Mouse (Mus musculus) hindbrain, postnatal 0 days (tissue): ENCODE measurements around the gene Jmjd1c. TPM values are rescaled to one million over a fixed set of nuclear protein-coding genes. Genes with fewer than 3 reads are reported as not detected.

Source experiments
- ATAC-seq: fragments of 200-750 bp; cut with Nextera tagmentation; 2 replicates; pipeline ENCODE4 v1.8.0; 2017; ENCODE audit warnings: mild to moderate bottlenecking, moderate TSS enrichment, moderate library complexity
- DNase-seq: peaks from one replicate; pipeline ENCODE4 v3.0.0-alpha.2; 2015; ENCODE audit warnings: low spot score
- H3K27ac ChIP-seq: fragments of 300-500 bp; sonication (generic); 2 replicates; pipeline ENCODE4 v1.5.1; 2014; ENCODE audit warnings: mild to moderate bottlenecking
- H3K27me3 ChIP-seq: fragments of 300-500 bp; sonication (generic); 2 replicates; pipeline ENCODE4 v1.6.1; 2014; ENCODE audit warnings: low read length, mixed read lengths; ENCODE audit not compliant: insufficient read depth
- H3K36me3 ChIP-seq: fragments of 300-500 bp; sonication (generic); 2 replicates; pipeline ENCODE4 v1.6.1; 2014; ENCODE audit warnings: low read length, mixed read lengths; ENCODE audit not compliant: insufficient read depth
- H3K4me1 ChIP-seq: fragments of 300-500 bp; sonication (generic); 2 replicates; pipeline ENCODE4 v1.6.1; 2014; ENCODE audit warnings: antibody characterized with exemption, low read length, mixed read lengths; ENCODE audit not compliant: insufficient read depth
- H3K4me2 ChIP-seq: fragments of 300-500 bp; sonication (generic); 2 replicates; pipeline ENCODE4 v1.6.1; 2014; ENCODE audit warnings: low read depth, mild to moderate bottlenecking, low read length, moderate library complexity, mixed read lengths
- H3K4me3 ChIP-seq: fragments of 300-500 bp; sonication (generic); 2 replicates; pipeline ENCODE4 v1.5.1; 2014; ENCODE audit warnings: low read length
- H3K9ac ChIP-seq: fragments of 300-500 bp; sonication (generic); replicated peaks from 2 replicates; pipeline ENCODE4 v1.6.1; 2014; ENCODE audit warnings: mild to moderate bottlenecking, low read length, moderate library complexity, mixed read lengths
- H3K9me3 ChIP-seq: fragments of 300-500 bp; sonication (generic); 2 replicates; pipeline ENCODE4 v1.6.1; 2016; ENCODE audit warnings: low read length, mixed read lengths
- CTCF ChIP-seq: IDR thresholded peaks from 2 replicates; pipeline ENCODE4 v1.5.1; 2016; ENCODE audit warnings: antibody characterized with exemption, control low read depth, low read depth
- WGBS: fragments of 180-500 bp; shearing (Covaris S2); extraction: QIAGEN DNeasy Blood & Tissue Kit; methylation state at CpG from one replicate; pipeline ENCODE4 v1.1.7; 2014; 5-methylcytosine and 5-hydroxymethylcytosine counted together
- polyA plus RNA-seq: library from polyadenylated mRNA; unstranded; fragments of >200 nt; fragmentation: Nextera tagmentation; extraction: Ambion mirVana; gene quantifications from 2 replicates; pipeline ENCODE4 v1.2.1, GENCODE M21; 2015
- total RNA-seq: library from RNA; depleted of rRNA; stranded (reverse); fragments of >200 nt; gene quantifications from 2 replicates; pipeline ENCODE4 v1.2.3, GENCODE M21; 2014

The Jmjd1c gene
- total and polyA plus RNA-seq, 2 experiments from 2014 or later: 45.4 to 54.1 TPM

- Histone ChIP-seq H3K27me3 (no peaks in the 10 kb centered on the region), H3K4me1 (no peaks in the 10 kb centered on the region; the same call in 1 of the 2 replicates), H3K9ac (no peak overlapping the region), H3K9me3 (no peaks in the 10 kb centered on the region), H3K4me2 (no peak overlapping the region), H3K36me3 (peaks cover 30% of the 10 kb centered on the region), H3K4me3 (no peak overlapping the region), H3K27ac (no peak overlapping the region)
- ATAC-seq: no peak
- DNase-seq: peak; percentile 30
- 61% methylated on average over 4 of the region's 4 CpGs for WGBS
- no peak for TF ChIP-seq CTCF
Measured at GRCm38 (mm10) chr10:67220251-67220650, 124.3 kb downstream of the Jmjd1c start.

DNA sequence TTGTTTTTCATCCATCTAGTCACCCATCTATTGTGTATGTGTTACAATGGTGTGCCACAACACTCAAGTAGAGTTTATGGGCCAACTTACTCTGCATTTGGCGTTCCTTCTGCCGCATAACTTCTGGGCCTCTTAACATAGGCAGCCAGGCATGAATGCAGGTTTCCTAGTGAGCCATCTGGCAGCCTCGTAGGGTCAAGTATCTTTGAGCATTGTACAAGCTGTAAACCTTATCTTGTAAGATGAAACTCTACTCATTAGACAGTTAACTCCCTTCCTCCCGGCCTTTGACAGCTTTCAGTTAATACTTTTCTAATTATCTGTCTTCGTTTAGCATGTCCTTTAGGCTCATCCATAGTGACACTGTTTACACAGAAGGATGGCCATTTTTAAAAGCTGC, 125.4 kb downstream of the Jmjd1c start:
- Histone ChIP-seq H3K4me2 (no peak overlapping the region), H3K27me3 (no peaks in the 10 kb centered on the region), H3K9me3 (no peaks in the 10 kb centered on the region), H3K4me3 (no peak overlapping the region), H3K27ac (no peak overlapping the region), H3K4me1 (no peaks in the 10 kb centered on the region; the same call in 1 of the 2 replicates), H3K36me3 (peaks cover 38% of the 10 kb centered on the region), H3K9ac (no peak overlapping the region)
- no peak for TF ChIP-seq CTCF
- 40% methylated on average over 5 of the region's 5 CpGs for WGBS
- DNase-seq: peak; percentile 21
- ATAC-seq: no peak

GRCm38 (mm10) chr10:67223942-67224341, 128.0 kb downstream of the Jmjd1c start:
- H3K36me3 ChIP-seq: peaks cover 34% of the 10 kb centered on the region

GRCm38 (mm10) chr10:67225528-67225927, 129.6 kb downstream of the Jmjd1c start:
- H3K4me1 ChIP-seq: no peaks in the 10 kb centered on the region; the same call in 1 of the 2 replicates
- no peak for TF ChIP-seq CTCF

More at GRCm38 (mm10) chr10:67223942-67224341, 128.0 kb downstream of the Jmjd1c start:
- no peaks in the 10 kb centered on the region; the same call in 1 of the 2 replicates for H3K4me1 ChIP-seq
- H3K27me3 ChIP-seq: no peaks in the 10 kb centered on the region
- DNase-seq (no peak), ATAC-seq (no peak)
- no peak overlapping the region for H3K4me3 ChIP-seq
- no peak for TF ChIP-seq CTCF
- no peak overlapping the region for H3K9ac ChIP-seq
- no peak overlapping the region for H3K4me2 ChIP-seq
- H3K27ac ChIP-seq: no peak overlapping the region
- WGBS: 74% methylated on average over 3 of the region's 4 CpGs
- no peaks in the 10 kb centered on the region for H3K9me3 ChIP-seq

DNA sequence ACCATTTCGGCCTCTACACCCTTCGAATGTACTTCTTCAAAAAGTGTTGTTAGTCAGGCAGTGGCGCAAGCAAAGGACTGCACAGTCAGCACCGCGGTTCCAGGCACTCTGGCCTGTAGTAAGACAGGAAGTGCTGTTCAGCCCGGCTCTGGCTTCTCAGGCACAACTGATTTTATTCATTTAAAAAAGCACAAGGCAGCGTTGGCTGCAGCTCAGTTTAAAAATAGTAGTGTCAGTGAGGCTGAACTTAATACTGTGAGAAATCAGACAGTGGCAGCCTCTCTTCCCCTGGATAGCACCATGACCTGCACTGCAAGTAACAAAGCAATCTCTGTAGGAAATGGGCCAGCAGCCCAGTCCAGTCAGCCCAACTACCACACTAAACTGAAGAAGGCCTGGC, 130.2 kb downstream of the Jmjd1c start:
- Histone ChIP-seq H3K9ac (no peak overlapping the region), H3K9me3 (no peaks in the 10 kb centered on the region), H3K27me3 (no peaks in the 10 kb centered on the region), H3K4me2 (no peak overlapping the region), H3K4me3 (no peak overlapping the region), H3K36me3 (peaks cover 25% of the 10 kb centered on the region), H3K4me1 (no peaks in the 10 kb centered on the region; the same call in 1 of the 2 replicates), H3K27ac (peak overlapping the region; percentile 33; the same call in 1 of the 2 replicates)
- no peak for TF ChIP-seq CTCF
- peak; percentile 81; the same call in 1 of the 2 replicates for ATAC-seq
- DNase-seq: peak; percentile 66
- WGBS: 56% methylated on average over 7 of the region's 7 CpGs

More at GRCm38 (mm10) chr10:67225528-67225927, 129.6 kb downstream of the Jmjd1c start:
- Histone ChIP-seq H3K9me3 (no peaks in the 10 kb centered on the region), H3K27me3 (no peaks in the 10 kb centered on the region), H3K27ac (peak overlapping the region; percentile 33; the same call in 1 of the 2 replicates), H3K36me3 (peaks cover 21% of the 10 kb centered on the region), H3K9ac (no peak overlapping the region), H3K4me3 (no peak overlapping the region), H3K4me2 (no peak overlapping the region)
- ATAC-seq (no peak), DNase-seq (no peak)
- WGBS: 78% methylated on average over 6 of the region's 6 CpGs

- WGBS: 61% methylated on average over 14 of the region's 14 CpGs
- H3K4me1 ChIP-seq: no peaks in the 10 kb centered on the region
- ATAC-seq (no peak), DNase-seq (no peak)
- TF ChIP-seq CTCF: no peak
- H3K27ac ChIP-seq: peak overlapping the region; percentile 33
- H3K36me3 ChIP-seq: peaks cover 25% of the 10 kb centered on the region
- no peak overlapping the region for H3K4me3 ChIP-seq
- H3K27me3 ChIP-seq: no peaks in the 10 kb centered on the region
- no peaks in the 10 kb centered on the region for H3K9me3 ChIP-seq
- H3K4me2 ChIP-seq: no peak overlapping the region
- no peak overlapping the region for H3K9ac ChIP-seq
Measured at GRCm38 (mm10) chr10:67226543-67226942, 130.6 kb downstream of the Jmjd1c start.

- Histone ChIP-seq H3K4me1 (no peaks in the 10 kb centered on the region), H3K9me3 (no peaks in the 10 kb centered on the region), H3K4me3 (no peak overlapping the region), H3K4me2 (no peak overlapping the region), H3K27me3 (no peaks in the 10 kb centered on the region), H3K9ac (no peak overlapping the region), H3K36me3 (peaks cover 31% of the 10 kb centered on the region), H3K27ac (no peak overlapping the region)
- DNase-seq (no peak), ATAC-seq (no peak)
- WGBS: 80% methylated on average over 6 of the region's 6 CpGs
- TF ChIP-seq CTCF: no peak
Measured at GRCm38 (mm10) chr10:67230439-67230838, 134.5 kb downstream of the Jmjd1c start.
